Mouse (Mus musculus) heart, embryonic 14.5 days (tissue): Measurements from ENCODE around the gene Pax7. TPM values are rescaled to one million over a fixed set of nuclear protein-coding genes. Genes with fewer than 3 reads are reported as not detected.

Experiments used
- ATAC-seq: fragments of 200-750 bp; cut with Nextera tagmentation; 2 replicates; pipeline ENCODE4 v1.8.0; 2017; ENCODE audit warnings: low read depth, moderate TSS enrichment; ENCODE audit not compliant: insufficient number of reproducible peaks, insufficient read depth, low FRiP score
- H3K27ac ChIP-seq, 2 experiments: fragments of 200-500 bp in 1 of 2; fragments of 300-500 bp in 1 of 2; sonication (generic) in 1 of 2; replicated peaks in 1 of 2; 2 replicates each; pipeline ENCODE4 v1.5.1; 2012 to 2014; ENCODE audit warnings: low read depth in 2 of 2, low read length in 2 of 2, control low read depth in 1 of 2, mild to moderate bottlenecking in 1 of 2, mixed read lengths in 1 of 2; ENCODE audit not compliant: control insufficient read depth in 1 of 2, insufficient read depth in 1 of 2
- H3K27me3 ChIP-seq: fragments of 300-500 bp; sonication (generic); 2 replicates; pipeline ENCODE4 v1.6.1; 2014; ENCODE audit warnings: mild to moderate bottlenecking, low read length, control low read depth; ENCODE audit not compliant: control insufficient read depth, insufficient read depth
- H3K36me3 ChIP-seq: fragments of 300-500 bp; sonication (generic); 2 replicates; pipeline ENCODE4 v1.6.1; 2014; ENCODE audit warnings: mild to moderate bottlenecking, control low read depth, low read length, mixed read lengths; ENCODE audit not compliant: control insufficient read depth, insufficient read depth
- H3K4me1 ChIP-seq, 2 experiments: fragments of 200-500 bp in 1 of 2; fragments of 300-500 bp in 1 of 2; sonication (generic) in 1 of 2; 2 replicates each; pipeline ENCODE4 v1.6.1; 2012 to 2014; ENCODE audit warnings: low read length in 2 of 2, control low read depth in 1 of 2, mixed read lengths in 1 of 2; ENCODE audit not compliant: control insufficient read depth in 2 of 2, insufficient read depth in 2 of 2
- H3K4me2 ChIP-seq: fragments of 300-500 bp; sonication (generic); 2 replicates; pipeline ENCODE4 v1.6.1; 2014; ENCODE audit warnings: mild to moderate bottlenecking, low read length
- H3K4me3 ChIP-seq, 2 experiments: fragments of 200-500 bp in 1 of 2; fragments of 300-500 bp in 1 of 2; sonication (generic) in 1 of 2; 2 replicates each; pipeline ENCODE4 v1.5.1; 2012 to 2014; ENCODE audit warnings: low read length in 2 of 2, mild to moderate bottlenecking in 2 of 2, control low read depth in 1 of 2, low read depth in 1 of 2, moderate library complexity in 1 of 2; ENCODE audit not compliant: control insufficient read depth in 1 of 2, insufficient read depth in 1 of 2
- H3K9ac ChIP-seq: fragments of 300-500 bp; sonication (generic); 2 replicates; pipeline ENCODE4 v1.6.1; 2014; ENCODE audit warnings: mild to moderate bottlenecking, low read length
- H3K9me3 ChIP-seq: fragments of 300-500 bp; sonication (generic); 2 replicates; pipeline ENCODE4 v1.6.1; 2016; ENCODE audit warnings: low read length, control low read depth; ENCODE audit not compliant: control insufficient read depth
- WGBS: fragments of 180-500 bp; shearing (Covaris S2); extraction: QIAGEN DNeasy Blood & Tissue Kit; methylation state at CpG from one replicate; pipeline ENCODE4 v1.1.7; 2014; 5-methylcytosine and 5-hydroxymethylcytosine counted together
- polyA plus RNA-seq: library from polyadenylated mRNA; unstranded; fragments of >200 nt; fragmentation: Nextera tagmentation; extraction: Ambion mirVana; gene quantifications from 2 replicates; pipeline ENCODE4 v1.2.1, GENCODE M21; 2014

Pax7 gene
- polyA plus RNA-seq, 1 experiment from 2014 or later, result not detected

GRCm38 (mm10) chr4:139858635-139859176 lies 25.4 kb upstream of the Pax7 start:
- Histone ChIP-seq H3K4me1 (no peaks in the 10 kb centered on the region), H3K9me3 (peaks cover 5% of the 10 kb centered on the region; the same call in 1 of the 2 replicates), H3K4me3 (no peak overlapping the region), H3K36me3 (no peaks in the 10 kb centered on the region), H3K27ac (no peak overlapping the region), H3K9ac (no peak overlapping the region), H3K27me3 (peaks cover 55% of the 10 kb centered on the region), H3K4me2 (no peak overlapping the region)
- no peak for ATAC-seq
- 3% methylated on average over 13 of the region's 13 CpGs for WGBS

DNA sequence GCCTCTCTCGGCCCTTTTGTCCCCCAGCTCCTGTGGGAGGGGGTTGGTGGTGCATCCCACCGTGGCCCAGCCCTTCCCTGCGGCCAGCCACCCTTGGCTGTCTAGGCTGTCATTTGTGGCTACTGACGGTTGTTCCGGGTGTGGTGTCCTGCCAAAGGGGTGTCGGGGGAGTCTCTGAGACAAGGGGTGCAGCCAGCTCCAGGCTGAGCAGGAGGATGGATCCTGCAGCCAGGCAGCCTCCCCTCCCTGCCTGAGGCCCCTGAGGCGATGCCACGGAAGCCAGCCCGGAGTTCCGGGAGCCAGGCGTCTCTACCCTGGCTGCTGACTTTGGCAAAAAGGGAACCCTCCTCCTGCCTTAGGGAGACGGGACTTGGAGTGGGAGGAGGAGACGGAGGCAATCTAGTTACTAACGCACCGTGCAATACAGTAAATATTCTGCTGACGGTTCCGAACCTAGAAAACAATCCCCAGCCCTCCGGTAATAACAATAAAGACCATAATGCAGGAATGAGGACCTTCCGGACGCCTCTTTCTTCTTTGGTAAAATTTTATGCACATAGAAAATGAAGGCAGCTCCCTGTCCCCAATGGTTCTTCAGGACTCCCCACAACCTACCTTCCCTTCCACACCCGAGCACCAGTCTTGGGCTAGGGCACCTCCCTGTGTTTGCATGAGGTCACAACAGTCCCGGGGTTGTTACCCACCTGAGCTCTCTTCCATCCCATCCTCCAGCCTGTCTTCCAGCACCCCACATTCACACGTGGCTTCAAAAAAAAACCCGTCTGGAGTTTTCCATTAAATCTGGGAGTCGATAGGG lies 19.1 kb upstream of the Pax7 start:
- Histone ChIP-seq H3K9ac (no peak overlapping the region), H3K27me3 (peaks cover 88% of the 10 kb centered on the region), H3K4me2 (no peak overlapping the region), H3K36me3 (no peaks in the 10 kb centered on the region), H3K4me1 (peaks cover 0 to 6% of the 10 kb centered on the region in 2 experiments; a peak in 2 of 4 replicates), H3K9me3 (no peaks in the 10 kb centered on the region), H3K27ac (no peak overlapping the region), H3K4me3 (no peak overlapping the region)
- ATAC-seq, result no peak
- WGBS, result 4% methylated on average over 25 of the region's 25 CpGs

DNA sequence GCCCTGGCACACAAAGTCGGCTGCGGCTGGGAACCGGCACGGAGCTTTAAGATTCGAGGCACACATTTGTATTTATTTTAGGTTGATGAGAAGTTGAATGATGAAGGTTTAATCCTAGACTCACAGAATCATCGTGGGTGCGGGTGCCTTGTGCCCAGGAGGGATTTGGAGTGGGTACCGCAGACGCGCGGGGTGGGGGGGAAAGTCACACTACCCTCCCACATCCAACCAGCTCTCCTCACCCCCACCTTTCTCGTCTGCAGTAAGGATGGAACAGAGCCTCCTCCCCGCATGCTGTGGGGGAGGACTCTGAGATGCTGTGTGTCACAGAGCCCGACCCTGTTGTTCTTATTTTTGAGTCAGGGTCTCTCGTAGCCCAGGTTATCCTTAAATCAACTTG lies 18.1 kb upstream of the Pax7 start:
- no peaks in the 10 kb centered on the region for H3K9me3 ChIP-seq
- H3K27ac ChIP-seq, result no peak overlapping the region
- H3K9ac ChIP-seq, result no peak overlapping the region
- H3K4me1 ChIP-seq, result peaks cover 0 to 6% of the 10 kb centered on the region in 2 experiments; a peak in 2 of 4 replicates
- H3K4me2 ChIP-seq, result no peak overlapping the region
- ATAC-seq, result no peak
- H3K4me3 ChIP-seq, result no peak overlapping the region
- WGBS, result 10% methylated on average over 15 of the region's 15 CpGs
- H3K36me3 ChIP-seq, result no peaks in the 10 kb centered on the region
- H3K27me3 ChIP-seq, result peaks cover 90% of the 10 kb centered on the region

- H3K9me3 ChIP-seq, result no peaks in the 10 kb centered on the region
- H3K9ac ChIP-seq, result no peak overlapping the region
- H3K27me3 ChIP-seq, result peaks cover 90% of the 10 kb centered on the region
- ATAC-seq, result no peak
- H3K4me3 ChIP-seq, result no peak overlapping the region
- H3K27ac ChIP-seq, result no peak overlapping the region
- H3K4me2 ChIP-seq, result no peak overlapping the region
- WGBS, result 13% methylated on average over 8 of the region's 8 CpGs
- no peaks in the 10 kb centered on the region for H3K36me3 ChIP-seq
- peaks cover 0 to 6% of the 10 kb centered on the region in 2 experiments; a peak in 2 of 4 replicates for H3K4me1 ChIP-seq
Measured at GRCm38 (mm10) chr4:139850547-139851170, 17.3 kb upstream of the Pax7 start.

GRCm38 (mm10) chr4:139843456-139843855 lies 10.1 kb upstream of the Pax7 start:
- ATAC-seq, result no peak
- Histone ChIP-seq H3K4me3 (no peak overlapping the region), H3K4me1 (no peaks in the 10 kb centered on the region), H3K4me2 (no peak overlapping the region), H3K9ac (no peak overlapping the region), H3K9me3 (no peaks in the 10 kb centered on the region), H3K27ac (no peak overlapping the region), H3K27me3 (peaks cover 90% of the 10 kb centered on the region), H3K36me3 (no peaks in the 10 kb centered on the region)
- WGBS, result 16% methylated on average over 7 of the region's 7 CpGs

GRCm38 (mm10) chr4:139842919-139843318 lies 9.6 kb upstream of the Pax7 start:
- H3K4me2 ChIP-seq, result no peak overlapping the region
- H3K27ac ChIP-seq, result no peak overlapping the region
- H3K27me3 ChIP-seq, result peaks cover 90% of the 10 kb centered on the region
- no peak overlapping the region for H3K4me3 ChIP-seq
- WGBS, result 78% methylated on average over 7 of the region's 7 CpGs
- H3K4me1 ChIP-seq, result no peaks in the 10 kb centered on the region
- no peak overlapping the region for H3K9ac ChIP-seq
- H3K9me3 ChIP-seq, result no peaks in the 10 kb centered on the region
- no peaks in the 10 kb centered on the region for H3K36me3 ChIP-seq
- no peak for ATAC-seq

GRCm38 (mm10) chr4:139840939-139841500 lies 7.7 kb upstream of the Pax7 start:
- H3K36me3 ChIP-seq, result no peaks in the 10 kb centered on the region
- no peak overlapping the region for H3K9ac ChIP-seq
- H3K4me1 ChIP-seq, result no peaks in the 10 kb centered on the region
- H3K4me3 ChIP-seq, result no peak overlapping the region
- H3K9me3 ChIP-seq, result no peaks in the 10 kb centered on the region
- ATAC-seq, result no peak
- H3K27ac ChIP-seq, result no peak overlapping the region
- 67% methylated on average over 9 of the region's 9 CpGs for WGBS
- H3K27me3 ChIP-seq, result peaks cover 97% of the 10 kb centered on the region
- H3K4me2 ChIP-seq, result no peak overlapping the region
